Mouse (Mus musculus): ENCODE data around the gene Slc44a2. TPM values are rescaled to one million over a fixed set of nuclear protein-coding genes. Genes with fewer than 3 reads are reported as not detected.

The Slc44a2 gene
- total RNA-seq (2023): 100 to 1,000 TPM; 130 to 139 TPM

DNA sequence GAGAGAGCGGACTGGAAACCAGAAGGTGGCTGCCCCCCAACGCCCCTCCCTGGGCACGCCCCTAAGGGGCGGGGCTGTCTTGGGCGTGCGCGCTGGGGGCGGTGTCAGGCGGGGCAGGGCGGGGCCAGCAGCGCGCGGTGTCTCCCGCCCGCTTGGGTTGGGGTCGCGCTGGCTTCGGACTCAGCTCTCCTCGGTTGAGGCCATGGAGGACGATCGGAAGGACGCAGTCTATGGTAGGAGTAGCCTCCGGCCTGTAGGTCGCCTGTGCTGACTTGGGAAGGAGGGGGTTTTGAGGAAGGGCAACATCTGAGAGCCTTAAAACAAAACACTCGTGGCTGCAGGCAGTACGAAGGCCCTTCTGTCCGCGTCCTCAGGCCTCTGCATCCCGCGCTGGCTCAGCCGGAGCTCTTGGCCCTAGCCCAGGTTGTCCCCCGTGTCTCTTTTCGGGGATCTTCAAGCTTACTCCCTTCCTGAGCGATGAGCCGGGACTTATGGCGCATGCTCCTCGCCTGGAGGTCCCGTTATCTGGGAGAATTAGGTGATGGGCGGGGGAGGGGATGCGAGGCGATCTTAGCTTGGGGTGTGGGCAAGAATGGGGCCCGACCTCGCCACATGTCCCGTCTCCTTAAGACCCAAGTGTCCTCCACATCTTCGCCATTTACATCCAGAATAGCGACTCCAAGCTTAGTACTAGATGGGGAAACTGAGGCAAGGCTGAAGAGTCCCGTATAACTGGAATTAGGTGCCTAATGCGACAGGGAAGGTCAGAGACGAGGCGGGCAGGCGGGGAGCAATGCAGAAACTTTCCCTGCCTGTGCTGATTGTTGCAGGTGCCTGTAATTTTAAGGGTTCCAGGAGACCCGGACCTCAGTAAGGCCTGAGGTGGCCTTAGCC, at the start of gene Slc44a2:
TSS of gene Slc44a2 (plus strand) at position 80 of the 894 bp plus-strand sequence.

DNA sequence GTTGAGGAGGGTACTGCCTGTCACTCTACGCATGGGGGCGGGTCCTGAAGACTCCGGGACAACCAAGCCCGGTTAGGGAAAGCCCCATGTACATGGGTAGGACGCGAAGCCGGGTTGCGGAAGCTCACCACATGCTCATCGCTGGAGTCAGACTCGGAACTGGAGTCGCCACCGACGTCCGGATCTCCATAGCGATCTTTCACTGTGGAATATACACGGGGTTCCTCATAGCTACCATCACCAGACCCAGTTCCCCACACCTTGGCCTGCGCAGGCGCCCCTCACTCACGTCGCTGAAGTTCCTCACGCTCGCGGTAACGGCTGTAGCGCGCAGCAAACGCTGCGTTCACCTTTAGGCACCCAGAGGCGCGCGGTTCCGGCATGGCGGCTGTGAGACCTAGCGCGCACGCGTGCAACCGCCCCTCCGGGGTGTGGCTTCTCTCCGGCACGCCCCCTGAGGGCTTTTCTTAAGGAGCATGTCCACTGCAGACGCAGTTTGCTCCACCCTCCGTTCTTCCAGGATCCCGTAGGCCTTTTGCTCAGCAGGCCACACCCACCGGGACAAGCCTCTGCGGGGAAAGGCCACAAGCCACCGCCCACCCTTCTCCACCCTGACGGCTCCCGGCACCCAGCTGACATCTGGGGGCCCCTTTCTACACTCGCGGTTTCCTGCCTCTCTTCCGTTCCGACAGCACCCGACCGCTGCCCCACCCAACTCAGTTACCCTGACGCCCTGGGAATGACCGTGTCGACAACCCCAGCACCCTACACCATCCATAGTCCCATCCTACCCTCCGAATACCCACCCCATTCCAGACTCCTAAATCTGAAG, 32.7 kb upstream of the Slc44a2 start, which contains the start of gene Kri1:
TSS of gene Kri1 (minus strand) at position 399 of the 832 bp plus-strand sequence.

DNA sequence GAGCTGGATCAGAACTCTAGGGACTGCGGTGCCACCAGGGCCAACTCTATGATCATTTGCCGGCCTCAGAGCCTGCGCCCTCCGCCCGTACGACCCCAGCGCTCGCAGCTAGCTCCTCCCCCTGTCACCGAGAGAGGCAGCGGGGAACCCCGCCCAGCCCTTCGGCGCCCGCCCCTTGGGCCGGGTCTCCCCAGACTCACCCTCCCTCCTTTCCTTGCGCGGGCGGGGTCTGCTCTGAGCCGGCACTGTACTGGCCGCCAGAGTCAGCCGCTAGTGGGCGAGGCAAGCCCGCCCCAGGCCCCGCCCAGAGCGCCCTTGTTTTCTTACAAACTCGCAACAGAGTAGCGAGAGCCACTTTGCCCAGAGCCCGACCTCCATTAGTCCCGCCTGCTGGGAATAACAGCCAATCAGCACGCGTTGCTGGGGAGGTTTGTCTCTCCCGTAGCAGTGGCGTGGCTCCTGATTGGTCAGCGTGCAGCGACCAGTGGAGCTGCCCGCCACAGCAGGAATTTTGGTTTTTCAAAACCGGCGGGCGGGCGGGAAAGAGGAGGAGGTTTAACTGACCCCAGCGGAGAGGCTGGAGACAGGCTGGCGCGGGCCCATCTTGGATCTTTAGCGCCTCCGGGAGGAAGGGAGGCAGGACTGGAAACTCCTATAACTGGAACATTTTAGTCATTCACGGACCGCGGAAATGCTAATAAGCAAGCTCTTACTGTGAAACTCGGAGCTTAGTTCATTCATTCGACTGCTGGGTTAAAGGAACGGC, 29.3 kb upstream of the Slc44a2 start, which contains the start of gene Cdkn2d:
TSS of gene Cdkn2d (minus strand) at position 386 of the 766 bp plus-strand sequence.

DNA sequence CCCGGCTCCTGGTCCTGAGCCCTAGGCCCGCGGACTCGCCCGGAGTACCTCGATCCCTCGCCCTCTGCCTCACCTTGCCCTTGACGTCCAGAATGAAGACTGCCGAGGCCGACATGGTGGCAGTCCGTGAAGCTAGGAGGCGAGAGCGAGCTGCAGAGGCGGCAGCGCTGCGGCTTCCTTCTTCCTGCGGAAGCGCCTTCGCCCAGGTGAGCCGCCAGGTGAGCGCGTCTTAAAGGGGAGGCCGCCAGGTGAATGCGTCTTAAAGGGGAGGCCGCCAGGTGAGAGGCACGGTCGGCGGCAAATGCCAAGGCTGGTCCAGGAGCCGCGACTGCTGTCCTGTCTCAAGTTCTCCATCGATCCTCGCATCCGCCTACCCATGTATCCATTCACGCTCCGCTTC, 8.4 kb upstream of the Slc44a2 start, which contains the start of gene Ap1m2:
TSS of gene Ap1m2 (minus strand) at position 204 of the 400 bp plus-strand sequence.

DNA sequence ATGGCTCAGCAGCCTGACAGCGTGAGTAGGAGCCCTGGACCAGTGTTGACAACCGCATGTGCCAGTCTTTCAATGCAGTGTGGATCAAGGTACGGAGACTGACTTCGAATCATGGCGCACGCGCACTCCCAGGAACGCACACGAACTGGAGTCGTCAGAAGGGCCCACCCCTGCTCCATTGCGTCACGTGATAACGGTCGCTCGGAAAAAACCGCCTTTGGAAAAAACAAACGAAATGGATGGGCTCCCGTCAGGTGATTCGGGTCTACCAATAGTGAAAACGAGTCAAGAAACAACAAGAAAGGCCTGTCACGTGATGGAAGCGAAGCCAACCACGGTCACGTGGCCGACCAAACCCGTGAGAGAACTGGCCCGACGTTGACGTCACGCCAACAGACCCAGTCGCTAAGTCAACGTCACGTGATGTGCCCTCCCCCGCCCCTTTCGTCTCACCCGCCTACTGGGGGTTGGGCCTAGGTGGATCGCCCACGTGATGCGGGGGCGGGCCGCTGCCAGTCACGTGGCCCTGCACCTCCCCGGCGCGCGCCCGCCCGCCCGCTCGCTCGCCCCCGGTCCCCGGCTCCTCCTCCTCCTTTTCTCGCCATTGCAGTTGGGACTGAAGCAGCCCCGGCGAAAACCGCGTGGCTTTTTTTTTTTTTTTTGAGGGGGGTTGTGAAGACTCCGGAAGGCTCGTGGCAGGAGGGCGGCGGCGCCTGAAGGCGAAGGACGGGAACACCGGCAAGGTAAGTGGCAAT, 47.0 kb downstream of the Slc44a2 start, which contains the start of gene Ilf3:
TSS of gene Ilf3 (plus strand) at position 515 of the 755 bp plus-strand sequence.

Other genes with a start within 250 kb of the Slc44a2 start
- under 1 TPM; 0.26 to 0.44 TPM for gene Gm49373, start 247.6 kb upstream of the Slc44a2 start, total RNA-seq (2023)
- 1 to 10 TPM; 6.6 to 8.3 TPM for gene Fdx1l, start 247.1 kb upstream of the Slc44a2 start, total RNA-seq (2023)
- gene Gm38431, start 228.7 kb upstream of the Slc44a2 start, total RNA-seq (2023): 1 to 10 TPM; 2.1 to 3.0 TPM
- gene Raver1, start 228.7 kb upstream of the Slc44a2 start, total RNA-seq (2023): 10 to 100 TPM; 51.8 to 54.5 TPM
- gene Tyk2, start 189.5 kb upstream of the Slc44a2 start, total RNA-seq (2023): 10 to 100 TPM; 44.2 to 48.6 TPM
- gene Cdc37, start 170.7 kb upstream of the Slc44a2 start, total RNA-seq (2023): 10 to 100 TPM; 76.1 to 82.1 TPM
- 1 to 10 TPM; 5.7 to 7.2 TPM for gene Pde4a, start 155.0 kb upstream of the Slc44a2 start, total RNA-seq (2023)
- 10 to 100 TPM; 25.5 to 28.8 TPM for gene Keap1, start 81.3 kb upstream of the Slc44a2 start, total RNA-seq (2023)
- 1 to 10 TPM; 2.3 to 3.9 TPM for gene S1pr5, start 72.3 kb upstream of the Slc44a2 start, total RNA-seq (2023)
- gene Atg4d, start 55.4 kb upstream of the Slc44a2 start, total RNA-seq (2023): 10 to 100 TPM; 42.2 to 45.0 TPM
- 10 to 100 TPM; 92.2 to 97.0 TPM for gene Kri1, start 32.7 kb upstream of the Slc44a2 start, total RNA-seq (2023)
- gene Cdkn2d, start 29.3 kb upstream of the Slc44a2 start, total RNA-seq (2023): 100 to 1,000 TPM; 105 to 122 TPM
- gene Ap1m2, start 8.4 kb upstream of the Slc44a2 start, total RNA-seq (2023): 1 to 10 TPM; 3.4 to 4.2 TPM
- gene Ilf3, start 47.2 kb downstream of the Slc44a2 start, total RNA-seq (2023): 10 to 100 TPM; 33.6 to 41.6 TPM
- gene Qtrt1, start 91.1 kb downstream of the Slc44a2 start, total RNA-seq (2023): 10 to 100 TPM; 15.2 to 17.4 TPM
- 100 to 1,000 TPM; 226 to 246 TPM for gene Dnm2, start 104.2 kb downstream of the Slc44a2 start, total RNA-seq (2023)
- gene Tmed1, start 189.6 kb downstream of the Slc44a2 start, total RNA-seq (2023): 1 to 10 TPM; 5.6 to 6.5 TPM
- gene AB124611, start 205.5 kb downstream of the Slc44a2 start, total RNA-seq (2023): 100 to 1,000 TPM; 219 to 227 TPM
- 10 to 100 TPM; 34.6 to 37.5 TPM for gene Carm1, start 226.2 kb downstream of the Slc44a2 start, total RNA-seq (2023)

Measured in neutrophil, adult 83 days (primary cell).